Mouse (Mus musculus): ENCODE measurements around the gene Lgi1. TPM values are rescaled to one million over a fixed set of nuclear protein-coding genes. Genes with fewer than 3 reads are reported as not detected.

The Lgi1 gene
- total RNA-seq, 2 experiments from 2014 or later, result 0.74 to 0.93 TPM

DNA sequence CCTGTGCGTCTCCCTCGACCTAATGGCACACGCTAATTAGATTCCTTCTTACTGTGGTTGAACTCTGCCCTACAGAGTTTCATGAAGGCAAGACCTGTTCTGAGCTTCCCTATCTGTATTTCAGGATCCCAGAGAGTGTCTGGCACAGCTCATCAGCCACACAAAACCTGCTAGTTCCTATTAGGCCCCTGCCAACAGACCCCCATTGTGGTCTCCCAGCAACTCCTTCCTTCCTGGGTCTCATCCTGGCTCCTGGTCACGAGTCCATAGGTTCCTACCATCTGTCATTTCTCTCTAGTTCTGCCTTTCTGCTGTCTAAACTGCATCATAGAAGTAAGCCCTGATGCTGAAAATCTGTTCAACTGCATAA, 60.7 kb downstream of the Lgi1 start:
- no peak for DNase-seq (ENCODE audit: low spot score in 2 of 2)

DNA sequence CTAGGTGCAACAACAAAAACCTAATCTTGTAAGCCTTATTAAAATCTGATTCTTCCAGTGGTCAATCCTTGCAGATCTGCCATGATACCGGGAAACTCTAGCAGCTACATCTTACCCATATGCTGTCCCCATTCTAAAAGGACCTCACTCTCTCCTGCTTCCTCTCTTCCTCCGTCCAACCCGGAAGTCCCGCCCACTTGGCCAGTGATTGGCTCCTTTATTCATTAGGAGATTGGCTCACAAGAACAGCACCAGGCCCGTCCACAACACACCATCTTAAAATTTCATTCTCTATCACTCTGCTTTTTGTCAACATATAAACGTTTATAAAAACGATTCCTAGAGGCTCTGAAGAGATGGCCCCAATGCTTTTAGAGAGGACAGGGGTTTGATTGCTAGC, 61.5 kb downstream of the Lgi1 start:
- DNase-seq (ENCODE audit: low spot score in 2 of 2), result no peak

DNA sequence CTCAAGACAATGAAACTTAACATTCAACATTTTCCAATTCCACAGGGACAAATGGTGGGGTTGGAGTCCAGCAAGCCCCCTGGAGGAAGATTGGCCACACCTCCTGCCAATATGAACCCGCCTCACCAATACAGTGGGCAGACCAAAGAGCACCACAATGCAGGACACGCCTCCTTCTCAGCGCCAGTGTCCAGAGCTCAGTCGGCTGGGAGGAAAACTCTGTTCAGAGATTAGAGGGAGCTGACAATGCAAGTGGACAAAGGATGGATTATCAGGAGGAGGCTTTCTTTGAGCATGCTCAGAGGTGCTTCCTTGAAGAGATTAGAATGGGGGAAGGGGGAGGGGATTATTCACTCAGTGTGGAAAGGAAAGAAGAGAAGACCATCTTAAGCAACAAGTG, 62.7 kb downstream of the Lgi1 start:
- DNase-seq (ENCODE audit: low spot score in 2 of 2), result no peak

DNA sequence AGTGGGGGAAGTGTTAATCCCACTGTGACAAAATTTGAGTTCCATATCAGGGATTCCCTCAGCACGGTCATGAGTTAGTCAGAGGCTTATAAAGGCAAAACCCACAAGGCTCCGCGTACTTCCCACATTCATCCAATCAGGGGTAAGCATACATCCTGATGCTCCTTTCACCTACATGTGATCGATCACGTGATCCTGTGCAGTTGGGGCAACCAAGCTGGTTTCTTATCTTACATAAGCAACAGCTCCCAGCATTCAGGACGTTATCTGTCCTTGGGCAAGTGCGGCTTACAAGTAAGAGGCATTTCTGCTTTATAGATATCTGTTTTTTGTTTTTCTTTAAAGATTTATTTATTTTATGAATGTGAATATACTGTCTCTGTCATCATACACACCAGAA, 63.7 kb downstream of the Lgi1 start:
- no peak for DNase-seq (ENCODE audit: low spot score in 2 of 2)

DNA sequence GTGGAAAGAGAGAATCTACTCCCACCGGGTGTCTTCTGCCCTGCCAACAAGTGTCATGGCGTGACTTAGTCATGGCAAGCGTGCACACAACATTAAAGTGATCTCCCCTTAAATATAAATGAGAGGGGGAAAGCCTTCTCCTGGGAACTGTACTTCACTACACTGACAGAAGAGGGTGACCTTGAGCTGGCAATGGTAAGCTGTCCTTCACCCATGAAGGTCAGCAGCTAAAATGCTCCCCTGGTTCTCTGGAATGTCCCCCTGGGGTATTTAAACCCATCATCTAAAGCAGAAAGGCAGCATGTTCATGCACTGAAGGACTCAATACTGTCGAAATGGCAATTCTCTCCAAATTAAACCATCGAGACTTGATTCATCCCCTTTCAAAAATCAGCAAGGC, 64.9 kb downstream of the Lgi1 start:
- no peak for DNase-seq (ENCODE audit: low spot score in 2 of 2)

DNA sequence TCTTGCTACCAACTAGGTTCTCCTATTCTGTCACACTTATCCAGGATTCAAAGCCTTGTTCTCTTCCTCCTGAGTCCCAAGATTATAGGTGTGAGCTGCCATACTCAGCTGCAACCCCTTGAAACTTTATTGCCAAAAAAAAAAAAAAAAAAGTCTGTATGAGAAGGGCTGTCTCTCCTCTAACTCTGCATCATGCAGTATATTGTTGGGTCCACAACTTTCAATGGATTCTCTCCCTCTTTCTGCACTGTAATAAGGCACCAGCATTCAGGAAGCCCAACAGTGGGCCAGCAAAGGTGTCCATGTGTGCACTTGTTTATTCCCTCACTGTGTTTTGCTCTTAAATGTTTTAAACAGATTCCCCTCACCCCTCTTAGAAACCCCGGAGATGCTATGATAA, 66.7 kb downstream of the Lgi1 start:
- DNase-seq (ENCODE audit: low spot score in 2 of 2), result no peak

DNA sequence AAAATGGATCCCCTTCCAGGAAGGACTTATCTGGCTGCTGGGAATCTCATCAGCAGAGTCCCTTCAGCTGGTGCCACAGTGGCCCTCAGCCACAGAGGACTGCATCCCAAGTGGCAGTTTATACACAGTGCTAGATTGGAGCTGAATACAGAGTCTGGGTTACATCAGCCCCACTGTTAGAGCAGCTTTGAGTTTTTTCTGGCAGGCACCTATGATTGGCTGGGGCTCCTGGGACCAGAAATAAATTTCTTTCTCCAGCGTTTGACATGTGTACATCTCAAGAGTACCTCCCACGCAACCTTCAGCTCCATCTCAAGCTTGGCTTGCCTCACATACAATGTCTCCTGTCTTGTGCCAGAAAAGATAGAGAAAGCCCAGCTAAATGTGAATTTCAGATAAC, 67.9 kb downstream of the Lgi1 start:
- DNase-seq (ENCODE audit: low spot score in 2 of 2), result no peak

DNA sequence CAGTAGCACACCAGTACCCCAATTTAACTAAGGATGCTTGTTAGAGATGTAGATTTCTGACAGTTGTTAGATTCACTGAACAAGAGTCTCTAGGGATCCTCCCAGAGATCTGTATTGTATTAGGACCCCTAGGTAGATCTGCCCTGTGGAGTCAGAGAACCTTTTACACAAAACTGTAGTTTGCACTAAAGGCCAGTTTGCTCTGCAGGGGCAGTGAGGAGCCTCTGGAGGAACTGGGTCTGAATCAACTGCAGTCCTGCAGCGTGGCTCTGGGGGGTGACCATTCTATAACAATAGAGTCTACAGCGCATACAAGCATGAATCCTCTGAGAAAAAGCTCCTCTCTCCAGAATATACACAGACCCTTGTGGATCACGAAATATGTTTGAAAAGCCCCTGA, 68.5 kb downstream of the Lgi1 start:
- DNase-seq (ENCODE audit: low spot score in 2 of 2), result no peak

DNA sequence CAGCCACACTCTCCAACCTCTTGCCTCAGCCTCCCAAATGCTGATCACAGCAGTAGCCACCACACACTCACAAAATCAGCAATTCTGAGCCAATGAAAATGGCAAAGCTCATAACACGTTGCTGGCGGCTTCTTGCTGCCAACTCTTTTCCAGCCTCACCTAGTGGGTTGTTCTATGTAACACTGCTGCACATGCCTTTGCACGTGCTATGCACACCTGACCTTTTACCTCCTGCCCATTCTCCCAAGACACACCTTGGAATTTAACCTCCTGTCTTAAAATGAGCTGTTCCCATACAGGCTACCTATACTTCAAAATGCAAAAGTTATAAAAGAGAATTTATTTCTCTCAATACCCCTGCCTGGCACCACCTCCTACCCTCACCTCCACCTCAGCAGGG, 72.2 kb downstream of the Lgi1 start:
- no peak for DNase-seq (ENCODE audit: low spot score in 2 of 2)

DNA sequence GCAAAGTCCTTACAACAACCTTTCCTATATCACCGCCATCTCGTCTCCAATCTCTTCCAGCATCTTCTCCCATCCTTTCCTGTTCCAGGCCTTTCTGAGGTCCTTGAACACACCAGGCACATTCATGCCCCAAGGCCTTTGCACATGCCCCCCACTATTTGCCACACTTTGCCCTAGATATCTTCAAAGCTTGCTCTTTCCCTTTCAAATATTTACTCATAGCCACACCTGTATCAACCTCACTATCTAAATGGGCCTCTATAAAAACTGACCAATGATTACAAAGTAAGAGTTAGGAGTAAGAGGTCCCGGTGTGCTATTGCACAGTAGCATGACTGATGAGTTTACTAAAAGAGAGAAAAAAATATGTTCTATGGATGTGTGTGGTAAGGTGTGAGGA, 73.0 kb downstream of the Lgi1 start:
- no peak for DNase-seq (ENCODE audit: low spot score in 2 of 2)

DNA sequence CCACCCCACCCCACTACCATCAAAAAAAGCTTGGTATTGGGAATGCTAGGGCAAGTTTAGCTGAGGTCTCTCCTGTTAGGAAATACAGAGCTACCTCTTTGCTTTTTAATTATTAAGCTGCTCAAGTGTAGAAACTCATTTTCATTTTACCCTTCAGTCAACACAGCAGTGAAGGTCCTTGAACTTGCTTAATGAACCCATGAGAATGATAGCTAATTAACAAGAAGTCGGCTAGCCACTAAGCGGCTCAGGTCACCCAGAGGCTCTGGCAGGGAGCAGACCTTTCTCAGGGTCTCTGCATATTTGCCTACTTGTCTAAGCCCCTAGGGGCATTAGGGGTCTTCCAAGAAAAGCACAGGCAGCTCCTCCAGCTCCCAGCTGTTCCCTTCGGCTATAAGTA, 75.4 kb downstream of the Lgi1 start:
- DNase-seq (ENCODE audit: low spot score in 2 of 2), result no peak

DNA sequence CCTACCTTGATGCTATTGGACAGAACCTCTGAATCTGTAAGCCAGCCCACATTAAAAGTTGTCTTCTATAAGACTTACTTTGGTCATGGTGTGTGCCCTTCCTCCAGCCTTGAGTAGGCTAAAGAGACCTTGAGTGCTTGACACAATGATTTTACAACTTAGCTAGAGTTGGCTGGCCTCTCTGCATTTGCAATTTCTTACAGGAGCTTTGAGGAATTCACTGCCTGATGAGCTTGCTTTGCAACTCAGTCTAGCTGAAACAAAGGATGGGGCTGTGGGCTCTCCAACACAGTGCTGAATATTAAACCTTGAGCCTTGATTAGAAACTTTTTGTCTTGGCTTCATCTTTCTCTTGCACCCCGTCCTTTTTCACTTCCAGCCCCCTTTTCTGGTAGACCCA, 78.9 kb downstream of the Lgi1 start:
- DNase-seq (ENCODE audit: low spot score in 2 of 2), result no peak

DNA sequence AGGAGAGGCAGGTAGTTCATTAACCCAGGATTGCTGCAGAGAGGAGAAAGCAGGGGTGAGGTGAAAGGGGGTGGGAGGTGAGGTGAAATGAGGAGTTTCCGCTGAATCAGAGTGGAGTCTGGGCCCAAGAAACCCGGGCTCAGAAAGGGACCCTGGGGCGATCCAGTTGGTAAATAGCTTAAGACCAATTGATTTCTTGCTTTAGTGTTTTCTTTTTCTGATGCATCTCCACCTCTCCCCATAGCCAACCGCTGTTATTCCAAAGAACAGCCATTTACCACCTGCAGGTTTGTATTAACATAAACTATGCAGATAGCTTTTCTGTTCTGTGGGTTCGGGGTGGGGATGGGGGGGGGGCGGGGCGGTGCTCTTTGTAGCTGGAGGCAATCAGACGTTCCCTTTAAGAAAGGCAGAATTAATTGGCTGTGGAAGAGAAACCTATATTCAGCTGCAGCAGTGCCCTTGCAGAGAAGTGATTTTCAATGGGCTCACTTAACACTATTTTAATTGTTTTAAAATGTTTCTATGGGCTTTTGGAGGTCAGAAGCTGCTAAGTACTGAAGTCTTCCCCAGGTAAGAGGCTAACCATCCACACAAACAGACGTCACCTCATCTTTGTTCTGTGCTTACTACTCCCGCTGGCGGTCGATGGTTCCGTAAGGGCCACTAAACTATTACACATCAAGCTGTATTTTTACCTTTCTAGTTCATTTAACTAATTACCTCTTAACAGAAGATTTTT, 84.1 kb downstream of the Lgi1 start:
- no peak for DNase-seq (ENCODE audit: low spot score in 2 of 2)

DNA sequence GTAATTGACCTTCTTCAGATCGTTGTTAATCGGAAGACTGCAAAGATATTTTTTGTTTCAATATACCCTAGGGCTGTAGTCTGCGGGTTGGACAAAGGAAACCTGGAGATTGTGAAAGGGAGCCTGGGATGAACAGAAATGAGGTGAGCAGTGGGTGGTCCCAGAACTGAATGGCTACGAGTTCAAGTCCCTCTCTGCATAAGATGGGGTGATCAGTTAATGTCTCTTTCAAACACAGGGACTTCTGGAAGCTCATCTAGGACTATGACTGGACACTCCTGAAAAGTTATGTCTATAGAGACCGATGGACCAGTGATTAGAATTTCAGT, 84.6 kb downstream of the Lgi1 start:
- DNase-seq (ENCODE audit: low spot score in 2 of 2), result no peak

DNA sequence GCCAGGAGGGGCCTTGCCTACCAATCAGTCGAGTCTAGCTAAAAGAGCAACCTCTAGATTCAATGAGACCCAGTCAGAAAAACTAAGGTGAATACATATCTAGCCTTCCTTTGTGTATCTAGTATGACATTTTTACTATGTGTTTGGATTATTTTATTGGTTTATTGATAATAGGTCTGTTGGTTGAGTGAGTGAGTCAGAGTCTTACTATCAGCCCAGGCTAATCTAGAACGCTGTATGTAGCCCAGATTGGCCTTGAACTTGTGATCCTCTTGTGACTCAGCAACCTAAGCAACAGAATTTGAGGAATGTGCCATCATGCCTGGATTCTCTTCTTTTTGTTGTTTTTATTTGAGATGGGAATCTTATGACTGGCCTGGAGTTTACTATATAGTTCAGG, 86.9 kb downstream of the Lgi1 start:
- no peak for DNase-seq (ENCODE audit: low spot score in 2 of 2)

DNA sequence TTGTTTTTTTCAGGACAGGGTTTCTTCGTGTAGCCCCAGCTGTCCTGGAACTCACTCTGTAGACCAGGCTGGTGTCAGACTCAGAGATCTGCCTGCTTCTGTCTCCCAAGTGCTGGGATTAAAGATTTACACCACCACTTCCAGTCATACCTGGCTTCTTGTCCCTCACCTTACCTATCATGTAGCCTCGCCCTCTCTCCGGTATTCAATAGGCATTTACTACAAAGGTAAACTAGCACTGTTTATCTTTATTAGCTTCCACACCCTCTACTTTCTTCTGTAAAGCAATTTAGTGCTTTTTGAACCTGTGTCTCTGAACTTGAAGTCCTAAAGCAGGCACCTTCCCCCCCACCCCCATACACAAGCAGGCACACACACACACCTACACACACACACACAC, 87.4 kb downstream of the Lgi1 start:
- no peak for DNase-seq (ENCODE audit: low spot score in 2 of 2)

DNA sequence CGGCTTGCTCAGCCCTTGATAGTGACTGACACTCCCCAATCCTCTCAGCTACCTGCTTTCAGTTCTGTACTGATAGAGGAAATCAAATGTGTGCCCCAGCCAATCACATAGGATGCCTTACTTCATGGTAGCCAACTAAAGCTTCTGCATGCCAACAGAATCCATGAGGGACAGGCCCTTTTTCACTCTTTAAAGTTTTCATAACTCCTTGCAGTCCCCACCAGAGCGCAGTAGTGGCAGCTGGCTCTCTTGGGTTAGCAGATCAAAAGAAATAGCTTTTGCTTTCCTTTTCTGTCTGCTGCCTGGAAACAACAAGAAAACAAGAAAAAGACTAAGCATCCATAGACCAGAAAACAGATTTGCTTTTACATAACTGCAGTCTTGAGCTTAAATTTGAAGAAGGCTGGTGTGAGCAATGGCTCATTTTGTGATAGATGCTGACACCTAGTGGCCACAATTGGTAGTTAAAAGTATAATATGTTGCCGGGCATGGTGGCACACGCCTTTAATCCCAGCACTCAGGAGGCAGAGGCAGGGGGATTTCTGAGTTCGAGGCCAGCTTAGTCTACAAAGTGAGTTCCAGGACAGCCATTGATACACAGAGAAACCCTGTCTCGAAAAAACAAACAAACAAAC, 88.3 kb downstream of the Lgi1 start:
- DNase-seq (ENCODE audit: low spot score in 2 of 2), result no peak

DNA sequence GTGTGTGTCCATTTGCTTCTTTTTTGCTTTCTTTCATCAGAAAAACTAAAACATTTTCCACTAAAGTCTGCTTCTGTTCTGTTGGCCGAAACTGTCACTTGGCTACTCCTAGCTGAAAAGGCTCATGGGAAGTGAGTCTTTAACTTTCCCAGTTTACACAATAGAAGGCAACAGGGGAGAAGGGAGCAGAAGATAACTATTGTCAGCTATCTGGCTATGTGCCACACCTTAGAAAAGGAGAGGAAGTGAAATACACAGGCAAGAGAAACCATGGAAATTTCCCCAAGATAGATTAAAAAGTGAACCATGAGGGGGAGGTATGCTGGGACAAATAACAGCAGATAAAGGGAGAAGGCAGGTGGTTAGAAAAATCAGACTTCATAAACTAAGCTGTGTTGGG, 89.9 kb downstream of the Lgi1 start:
- no peak for DNase-seq (ENCODE audit: low spot score in 2 of 2)

DNA sequence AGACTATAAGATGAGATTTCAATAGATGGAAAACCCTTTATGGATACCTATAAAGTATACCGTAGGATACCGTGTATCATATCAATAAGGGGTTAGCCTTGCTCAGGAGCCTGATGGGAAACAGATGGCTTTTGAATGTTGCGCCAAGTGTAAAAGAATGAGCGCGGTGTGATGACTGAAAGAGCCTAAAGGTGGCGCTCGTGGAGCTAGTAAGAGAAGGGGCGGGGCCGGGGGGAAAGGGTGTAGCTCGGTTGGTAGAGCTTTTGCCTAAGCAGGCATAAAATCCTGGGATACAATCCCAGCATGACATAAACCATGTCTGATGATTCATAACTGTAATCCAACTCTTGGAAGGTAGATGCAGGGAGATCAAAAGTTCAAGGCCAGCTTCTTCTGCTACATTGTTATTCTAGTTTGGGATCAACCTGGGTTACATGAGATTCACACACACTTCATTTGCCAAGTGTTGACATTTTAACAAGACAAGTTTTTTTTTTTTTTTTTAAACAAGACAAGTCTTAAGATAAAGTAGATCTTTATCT, 90.6 kb downstream of the Lgi1 start:
- DNase-seq (ENCODE audit: low spot score in 2 of 2), result no peak

DNA sequence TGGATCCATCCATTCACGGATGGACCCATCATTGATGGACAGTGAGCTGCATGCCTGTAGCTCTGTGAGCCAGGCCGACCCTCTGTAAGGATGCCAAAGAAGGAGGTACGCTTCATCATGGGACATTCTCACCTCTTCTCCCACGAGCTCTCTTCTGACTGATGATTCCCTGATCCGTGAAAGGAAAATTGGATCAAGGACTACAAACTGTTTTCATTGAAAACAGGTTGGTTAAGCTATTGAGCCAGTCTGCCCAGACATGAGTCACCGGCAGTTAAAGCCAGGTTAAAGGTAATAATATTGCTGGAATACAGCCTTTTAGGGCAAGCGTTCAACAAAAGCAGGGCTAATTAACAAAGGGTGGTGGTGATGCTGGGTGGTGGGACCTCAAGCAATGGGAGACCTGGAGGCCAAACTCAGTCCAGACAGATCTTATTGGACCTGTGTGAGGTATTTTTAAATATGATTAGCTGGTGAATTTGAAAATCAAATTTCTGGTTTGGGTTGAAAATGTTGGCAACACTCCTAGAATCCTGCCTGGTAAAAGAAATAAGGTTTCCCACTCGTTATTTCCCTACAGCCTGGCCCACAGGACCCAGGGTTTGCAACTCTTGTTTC, 92.0 kb downstream of the Lgi1 start:
- DNase-seq (ENCODE audit: low spot score in 2 of 2), result no peak

DNA sequence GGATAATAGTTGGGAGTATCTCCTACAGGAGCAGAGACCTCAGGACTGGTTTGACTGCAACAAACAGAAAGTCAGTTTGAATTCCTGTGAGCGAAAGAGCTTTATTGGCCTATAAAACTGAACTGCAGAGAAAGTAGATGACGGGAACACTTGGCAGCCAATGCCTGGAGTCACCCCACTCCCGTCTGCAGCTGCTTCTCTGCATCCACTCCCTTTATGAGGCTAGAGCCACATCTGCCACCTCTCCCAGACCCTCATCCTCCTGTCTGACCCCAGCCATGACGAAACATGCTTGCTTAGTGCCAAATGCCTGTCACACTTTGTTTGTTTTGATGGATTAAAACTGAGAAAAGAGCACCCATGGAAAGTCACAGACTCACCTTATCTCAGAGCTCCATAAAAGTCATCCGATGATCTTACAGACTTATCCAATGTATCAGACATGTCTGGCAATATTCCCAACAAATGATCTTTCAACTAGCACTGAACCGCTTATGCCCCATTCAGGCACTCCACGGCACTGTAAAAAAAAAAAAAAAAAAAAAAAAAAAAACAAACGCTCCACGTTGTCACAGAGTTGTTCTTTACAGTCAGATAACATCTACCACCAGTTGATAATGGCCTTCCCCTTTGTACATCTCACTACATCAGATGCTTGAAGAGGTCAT, 93.8 kb downstream of the Lgi1 start:
- DNase-seq (ENCODE audit: low spot score in 2 of 2), result no peak

DNA sequence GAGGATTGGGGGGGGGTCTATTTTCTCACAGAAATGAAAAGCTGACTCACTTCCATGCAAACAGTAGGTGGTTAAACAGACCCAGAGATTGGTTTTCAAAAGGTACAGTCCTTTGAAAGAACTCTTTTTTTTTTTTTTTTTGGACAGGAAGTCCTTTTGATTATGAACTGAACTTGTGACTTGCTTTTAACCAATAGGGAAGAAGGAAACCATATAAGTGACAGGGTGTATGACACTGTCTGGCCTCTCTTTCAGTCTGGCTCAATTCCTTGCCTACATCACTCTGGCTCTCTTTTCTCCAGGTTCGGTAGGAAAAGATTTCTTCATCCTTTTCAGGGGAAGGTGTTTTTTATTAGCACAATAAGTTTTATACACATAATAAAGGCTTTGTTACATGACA, 95.0 kb downstream of the Lgi1 start:
- DNase-seq (ENCODE audit: low spot score in 2 of 2), result no peak

All from adrenal gland, adult 18-20 months (tissue).